Mouse (Mus musculus): ENCODE data around the gene Gbe1.
A peak's percentile ranks its signal among the peaks of the same experiment; 100 is the strongest.

Gene Gbe1

GRCm38 (mm10) chr16:70353058-70353457 is 39.3 kb downstream of the Gbe1 start:
- no peak for DNase-seq (ENCODE audit: low read depth, low spot score)

- DNase-seq (ENCODE audit: low read depth, low spot score): no peak
Measured at GRCm38 (mm10) chr16:70358326-70358725, 44.6 kb downstream of the Gbe1 start.

DNA sequence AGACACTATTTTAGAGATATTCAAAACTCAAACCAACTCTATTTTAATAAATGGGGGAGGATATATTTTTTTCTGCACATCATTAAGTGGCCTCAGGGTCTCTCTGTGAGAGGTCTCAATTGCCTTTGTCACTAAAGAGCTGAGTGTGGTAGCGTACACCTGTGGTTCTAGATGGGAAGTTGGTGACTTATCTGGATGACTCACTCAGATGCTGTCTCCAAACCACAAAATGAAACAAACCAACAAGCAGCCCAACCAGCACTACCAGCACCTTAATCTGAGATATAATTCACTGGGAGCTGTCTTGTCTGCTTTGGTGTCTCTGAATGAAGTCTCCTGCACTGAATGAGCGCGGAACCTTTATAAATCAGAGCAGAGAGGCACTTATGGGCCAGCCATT is 51.5 kb downstream of the Gbe1 start:
- peak; percentile 25 for DNase-seq (ENCODE audit: low read depth, low spot score)

DNA sequence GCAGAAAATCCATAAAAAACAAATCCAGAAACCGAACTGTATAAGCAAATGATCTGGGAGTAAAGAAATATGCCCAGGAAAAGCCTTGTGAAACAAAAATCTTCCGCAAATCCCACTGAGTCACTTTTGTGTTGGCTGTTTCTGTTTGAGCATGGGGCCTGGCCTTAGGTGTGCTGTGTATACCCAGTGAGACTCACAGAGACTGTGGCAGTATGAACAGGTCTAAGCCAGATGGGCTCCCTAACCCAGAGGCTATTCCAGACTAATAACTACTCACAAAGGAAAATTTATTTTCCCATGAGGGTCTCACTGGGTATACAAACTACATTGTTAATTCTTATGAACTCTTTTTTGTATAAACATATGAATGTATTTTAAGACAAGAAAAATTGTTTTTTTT is 67.3 kb downstream of the Gbe1 start:
- DNase-seq (ENCODE audit: low read depth, low spot score): no peak

- no peak for DNase-seq (ENCODE audit: low read depth, low spot score)
Measured at GRCm38 (mm10) chr16:70385494-70385893, 71.7 kb downstream of the Gbe1 start.

GRCm38 (mm10) chr16:70387385-70387784 is 73.6 kb downstream of the Gbe1 start:
- DNase-seq (ENCODE audit: low read depth, low spot score): no peak

GRCm38 (mm10) chr16:70395276-70395675 is 81.5 kb downstream of the Gbe1 start:
- DNase-seq (ENCODE audit: low read depth, low spot score): peak; percentile 18

GRCm38 (mm10) chr16:70407780-70408179 is 94.0 kb downstream of the Gbe1 start:
- no peak for DNase-seq (ENCODE audit: low read depth, low spot score)

- peak; percentile 37 for DNase-seq (ENCODE audit: low read depth, low spot score)
Measured at GRCm38 (mm10) chr16:70421077-70421476, 107.3 kb downstream of the Gbe1 start.

- no peak for DNase-seq (ENCODE audit: low read depth, low spot score)
Measured at GRCm38 (mm10) chr16:70449520-70449919, 135.8 kb downstream of the Gbe1 start.

GRCm38 (mm10) chr16:70475583-70475982 is 161.8 kb downstream of the Gbe1 start:
- no peak for DNase-seq (ENCODE audit: low read depth, low spot score)

DNA sequence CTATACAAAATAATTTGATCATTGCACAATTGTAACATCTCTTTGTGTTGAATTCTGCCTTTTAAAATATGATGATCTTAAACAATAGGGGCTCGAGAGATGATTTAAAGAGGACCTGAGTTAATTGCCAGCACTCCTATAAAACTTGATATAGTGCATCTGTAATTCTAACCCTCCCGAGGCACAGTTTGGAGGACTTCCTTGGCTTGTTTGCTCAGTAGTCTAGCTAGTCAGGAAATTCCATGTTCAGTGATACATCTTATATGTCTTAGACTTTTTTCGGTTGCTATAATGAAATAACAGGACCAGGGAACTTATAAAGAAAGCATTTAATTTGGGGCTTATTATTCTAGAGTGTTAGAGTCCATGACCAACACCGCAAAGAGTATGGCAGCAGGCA is 162.4 kb downstream of the Gbe1 start:
- no peak for DNase-seq (ENCODE audit: low read depth, low spot score)

DNA sequence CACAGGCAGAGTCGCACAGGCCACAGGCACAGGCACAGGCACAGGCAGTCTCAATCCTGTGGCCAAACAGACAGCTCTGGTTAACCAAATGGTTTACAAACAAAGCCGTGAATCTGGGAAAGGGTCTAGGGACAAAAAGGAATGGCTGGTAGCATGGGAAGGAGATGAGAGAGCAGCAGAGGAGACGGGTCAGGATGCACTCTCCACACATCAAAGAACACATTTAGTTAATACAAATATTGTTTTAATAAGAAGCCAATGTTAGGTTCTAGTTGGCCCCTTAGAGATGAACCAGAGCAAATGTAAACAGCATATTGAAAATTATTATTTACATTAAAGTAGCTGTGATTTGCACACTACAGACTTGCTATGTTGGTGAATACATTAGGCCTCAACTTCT is 166.7 kb downstream of the Gbe1 start:
- DNase-seq (ENCODE audit: low read depth, low spot score): no peak

GRCm38 (mm10) chr16:70506457-70506856 is 192.7 kb downstream of the Gbe1 start:
- DNase-seq (ENCODE audit: low read depth, low spot score): no peak

DNA sequence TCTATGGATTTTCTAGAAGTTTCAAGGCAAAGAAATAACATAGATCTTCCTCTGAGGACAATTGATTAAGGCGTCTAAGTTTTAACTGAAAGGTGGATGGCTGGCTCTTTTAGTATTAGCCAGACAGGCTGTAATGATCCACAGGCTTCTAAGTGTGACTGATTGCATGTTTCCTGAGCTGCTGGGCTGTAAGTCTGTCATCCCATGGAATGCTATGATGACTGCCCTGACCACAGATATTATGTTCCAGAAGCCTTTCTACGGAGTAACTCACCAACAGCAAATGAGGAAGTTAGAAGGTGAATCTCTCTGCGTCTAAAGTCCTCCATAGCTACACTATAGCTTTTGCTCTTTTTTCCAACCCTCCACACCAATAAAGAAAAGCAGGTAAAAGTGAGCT is 197.2 kb downstream of the Gbe1 start:
- DNase-seq (ENCODE audit: low read depth, low spot score): no peak

- no peak for DNase-seq (ENCODE audit: low read depth, low spot score)
Measured at GRCm38 (mm10) chr16:70522861-70523260, 209.1 kb downstream of the Gbe1 start.

- DNase-seq (ENCODE audit: low read depth, low spot score): no peak
Measured at GRCm38 (mm10) chr16:70523566-70523965, 209.8 kb downstream of the Gbe1 start.

DNA sequence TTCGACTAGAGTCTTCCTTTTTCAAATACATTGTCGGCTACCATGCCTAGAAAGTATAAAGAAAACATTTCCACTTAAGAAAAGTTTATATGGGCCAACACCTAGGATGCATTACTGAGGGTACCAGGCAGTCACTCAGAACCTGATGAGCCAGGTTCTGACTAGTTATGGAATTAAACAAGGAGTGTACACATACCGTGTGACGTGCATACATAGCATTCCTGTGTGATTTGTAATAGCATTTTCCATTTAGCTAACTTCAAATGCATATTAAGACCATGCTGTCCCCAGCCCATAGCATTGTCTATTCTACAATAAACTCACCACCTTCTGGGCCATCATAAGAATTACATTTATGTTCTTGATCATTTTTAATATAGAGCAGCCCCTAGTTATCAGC is 210.5 kb downstream of the Gbe1 start:
- no peak for DNase-seq (ENCODE audit: low read depth, low spot score)

DNA sequence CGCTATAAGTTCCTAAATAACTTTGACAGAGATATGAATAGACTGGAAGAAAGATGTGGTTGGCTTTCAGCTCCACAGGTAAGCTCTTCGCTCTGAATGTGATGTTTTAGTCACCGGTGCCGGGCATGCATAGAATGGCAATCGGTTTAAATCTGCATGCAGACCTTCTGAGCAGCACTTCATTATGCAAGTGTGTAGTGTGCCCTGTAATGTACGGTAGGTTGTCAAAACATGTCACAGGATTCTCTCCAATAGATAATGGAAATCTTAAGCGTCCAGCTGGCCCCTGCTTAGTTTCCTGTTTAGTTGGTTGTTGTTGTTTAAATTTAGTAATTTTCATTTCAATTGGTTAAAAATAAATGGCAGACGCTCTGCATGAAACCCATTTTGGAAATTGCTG is 213.5 kb downstream of the Gbe1 start:
- no peak for DNase-seq (ENCODE audit: low read depth, low spot score)

DNA sequence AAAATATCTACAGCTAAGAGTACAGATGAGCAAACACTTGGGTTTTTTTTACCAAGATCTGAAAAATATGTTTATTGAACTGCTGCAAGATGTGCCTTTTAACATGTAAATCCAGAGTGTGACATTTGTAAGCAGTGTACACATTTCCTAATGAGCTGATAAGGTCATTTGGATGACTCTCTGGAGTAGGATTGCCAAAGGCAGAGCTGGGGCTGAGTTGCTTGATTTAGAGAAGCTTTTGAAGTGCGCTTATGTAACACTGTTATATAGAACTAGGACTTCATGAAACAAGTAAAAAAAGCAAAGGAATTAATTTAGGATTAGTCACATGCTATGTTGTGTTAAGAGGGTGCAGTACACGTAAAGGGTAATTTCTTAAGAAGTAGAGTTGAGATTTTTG is 221.5 kb downstream of the Gbe1 start:
- no peak for DNase-seq (ENCODE audit: low read depth, low spot score)

GRCm38 (mm10) chr16:70550835-70551234 is 237.1 kb downstream of the Gbe1 start:
- DNase-seq (ENCODE audit: low read depth, low spot score): no peak

DNA sequence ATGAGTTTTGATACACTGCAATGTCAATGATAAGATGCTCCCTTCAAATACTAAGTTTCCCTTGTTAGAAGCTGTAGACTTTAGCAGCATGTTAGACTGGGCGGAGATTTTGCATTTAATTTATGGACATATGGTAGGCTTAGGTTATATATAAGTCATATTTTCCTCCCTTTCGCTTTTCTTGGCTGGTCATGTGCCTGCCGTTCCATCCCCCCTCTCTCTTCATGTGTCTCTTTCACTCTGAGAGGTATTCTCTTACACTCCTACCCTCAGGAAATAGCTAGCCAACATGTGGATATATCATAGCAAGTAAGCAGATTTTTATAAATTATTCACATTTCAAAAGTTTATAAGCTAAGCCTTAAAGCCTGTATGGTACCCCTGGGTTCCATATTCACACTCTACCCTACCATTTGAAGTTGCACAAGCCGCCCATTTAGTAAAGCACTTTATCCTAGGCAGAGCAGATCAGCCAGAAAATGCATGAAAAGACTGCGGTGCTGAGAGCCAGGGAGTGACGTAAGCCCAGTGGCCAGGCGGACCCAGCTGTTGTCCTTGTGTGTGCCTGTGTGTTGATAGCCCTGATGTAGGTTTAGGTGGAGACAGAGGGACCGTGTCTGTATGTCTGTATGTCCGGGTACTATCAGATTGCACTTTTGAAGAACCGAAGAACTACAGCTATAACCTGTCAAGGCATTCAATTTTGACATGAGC is 248.0 kb downstream of the Gbe1 start:
- DNase-seq (ENCODE audit: low read depth, low spot score): no peak

GRCm38 (mm10) chr16:70562574-70562973 is 248.8 kb downstream of the Gbe1 start:
- no peak for DNase-seq (ENCODE audit: low read depth, low spot score)

DNA sequence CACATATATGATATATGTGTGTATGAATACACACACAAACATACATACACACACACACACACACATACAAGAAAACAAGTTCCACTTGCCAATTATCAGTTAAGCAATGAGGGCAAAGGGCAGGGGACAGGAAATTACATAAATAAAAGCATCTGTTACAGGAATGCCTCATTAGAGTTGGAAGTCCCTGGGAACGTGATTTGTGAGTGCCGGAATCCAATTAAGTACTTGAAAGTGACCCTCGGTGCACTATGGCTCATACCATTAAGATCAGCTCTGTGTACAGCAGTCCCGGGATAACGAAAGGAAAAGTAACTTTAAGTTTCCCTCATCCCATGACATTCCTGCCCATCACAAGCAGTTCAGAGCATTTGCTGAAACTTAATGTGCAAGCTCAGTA is 249.7 kb downstream of the Gbe1 start:
- no peak for DNase-seq (ENCODE audit: low read depth, low spot score)
